Mouse (Mus musculus): ENCODE results near the gene Muc2. TPM values are rescaled to one million over a fixed set of nuclear protein-coding genes. Genes with fewer than 3 reads are reported as not detected.

Gene Muc2
- polyA plus RNA-seq, 1 experiment from 2014 or later: not detected

DNA sequence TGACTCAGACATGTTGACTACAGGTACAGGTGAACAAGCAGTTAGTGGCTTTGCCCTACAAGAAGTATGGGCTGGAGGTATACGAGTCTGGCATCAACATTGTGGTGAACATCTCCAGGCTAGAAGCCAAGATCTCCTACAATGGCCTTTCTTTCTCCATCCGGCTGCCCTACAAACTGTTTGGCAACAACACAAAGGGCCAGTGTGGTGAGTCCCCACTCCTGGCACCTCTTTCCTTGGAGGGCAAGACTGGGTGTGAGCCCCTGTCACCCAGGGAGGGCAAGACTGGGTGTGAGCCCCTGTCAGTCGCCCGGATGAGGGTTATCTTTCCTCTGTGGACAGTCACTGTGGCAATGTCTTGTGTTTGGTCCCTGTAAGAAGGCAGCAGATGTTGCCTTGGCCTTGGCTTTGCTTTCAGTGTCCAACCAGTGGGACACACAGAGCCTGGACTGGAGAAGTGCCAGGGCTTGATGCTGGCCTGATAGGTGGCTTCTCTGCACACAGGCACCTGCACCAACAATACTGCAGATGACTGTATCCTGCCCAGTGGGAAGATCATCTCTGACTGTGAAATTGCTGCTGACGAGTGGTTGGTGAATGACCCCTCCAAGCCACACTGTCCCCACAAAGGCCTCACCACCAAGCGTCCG, 57.4 kb downstream of the Muc2 start:
- DNase-seq (ENCODE audit: low spot score, missing footprints): no peak
- Histone ChIP-seq H3K4me3 (ENCODE audit: low read depth, low read length) (no peak overlapping the region), H3K4me1 (ENCODE audit: control insufficient read depth, insufficient read depth, low read length) (no peaks in the 10 kb centered on the region), H3K9ac (ENCODE audit: low read length) (no peak overlapping the region), H3K4me2 (no peak overlapping the region), H3K9me3 (ENCODE audit: control insufficient read depth, low read length) (no peaks in the 10 kb centered on the region), H3K27me3 (ENCODE audit: control insufficient read depth, insufficient read depth, low read length) (no peaks in the 10 kb centered on the region), H3K36me3 (ENCODE audit: control insufficient read depth, insufficient read depth, low read length) (no peaks in the 10 kb centered on the region), H3K27ac (ENCODE audit: low read depth, low read length) (no peak overlapping the region)
- ATAC-seq (ENCODE audit: low FRiP score): no peak
- WGBS: 87% methylated on average over 7 of the region's 7 CpGs

DNA sequence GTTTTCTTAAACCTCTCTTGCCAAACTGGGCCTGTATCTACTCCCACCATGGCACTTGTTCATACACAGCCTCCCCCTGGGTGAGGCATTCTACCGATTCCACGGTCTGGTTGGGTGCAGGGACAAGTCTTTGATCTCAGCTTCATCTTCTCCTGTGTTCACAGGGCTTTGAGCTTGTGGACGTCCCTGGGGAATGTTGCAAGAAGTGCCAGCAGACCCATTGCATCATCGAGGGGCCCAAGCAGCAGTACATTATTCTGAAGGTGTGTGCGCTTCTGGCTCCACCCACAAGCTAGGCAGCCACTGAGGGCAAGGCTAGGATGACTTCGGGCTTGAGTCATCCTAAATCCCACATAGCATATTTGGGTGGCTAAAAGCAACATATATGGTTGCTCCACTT, 62.4 kb downstream of the Muc2 start:
- no peaks in the 10 kb centered on the region for H3K4me1 ChIP-seq (ENCODE audit: control insufficient read depth, insufficient read depth, low read length)
- H3K4me3 ChIP-seq (ENCODE audit: low read depth, low read length): no peak overlapping the region
- H3K36me3 ChIP-seq (ENCODE audit: control insufficient read depth, insufficient read depth, low read length): no peaks in the 10 kb centered on the region
- H3K27me3 ChIP-seq (ENCODE audit: control insufficient read depth, insufficient read depth, low read length): no peaks in the 10 kb centered on the region
- H3K9me3 ChIP-seq (ENCODE audit: control insufficient read depth, low read length): no peaks in the 10 kb centered on the region
- no peak for DNase-seq (ENCODE audit: low spot score, missing footprints)
- H3K4me2 ChIP-seq: no peak overlapping the region
- no peak overlapping the region for H3K9ac ChIP-seq (ENCODE audit: low read length)
- no peak for ATAC-seq (ENCODE audit: low FRiP score)
- 80% methylated on average over 6 of the region's 6 CpGs for WGBS
- no peak overlapping the region for H3K27ac ChIP-seq (ENCODE audit: low read depth, low read length)

DNA sequence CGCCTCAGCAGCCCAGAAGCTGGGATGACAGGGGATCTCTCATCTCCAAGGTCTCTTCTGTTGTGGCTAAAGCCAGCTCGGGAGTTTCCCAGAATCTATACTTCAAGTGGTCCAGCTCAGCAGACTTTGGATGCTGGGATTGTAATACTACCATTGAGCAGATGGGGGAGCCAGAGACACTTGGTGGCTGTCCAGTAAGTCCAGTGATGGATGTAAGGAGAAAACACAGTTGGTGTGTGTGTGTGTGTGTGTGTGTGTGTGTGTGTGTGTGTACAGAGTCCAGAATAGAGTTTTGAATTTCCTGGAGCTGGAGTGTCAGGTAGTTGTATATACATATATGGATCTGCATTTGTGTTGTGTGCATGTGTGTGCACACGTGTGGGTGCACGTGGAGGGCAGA, 65.7 kb downstream of the Muc2 start:
- DNase-seq (ENCODE audit: low spot score, missing footprints) (peak; percentile 95), ATAC-seq (ENCODE audit: low FRiP score) (0 out of 2 replicates have a peak, but pooled peaks have one; percentile 35)
- WGBS: 51% methylated on average over 4 of the region's 4 CpGs
- no peak overlapping the region for H3K4me2 ChIP-seq
- no peak overlapping the region for H3K9ac ChIP-seq (ENCODE audit: low read length)
- H3K9me3 ChIP-seq (ENCODE audit: control insufficient read depth, low read length): no peaks in the 10 kb centered on the region
- H3K36me3 ChIP-seq (ENCODE audit: control insufficient read depth, insufficient read depth, low read length): no peaks in the 10 kb centered on the region
- no peak overlapping the region for H3K4me3 ChIP-seq (ENCODE audit: low read depth, low read length)
- no peak overlapping the region for H3K27ac ChIP-seq (ENCODE audit: low read depth, low read length)
- H3K27me3 ChIP-seq (ENCODE audit: control insufficient read depth, insufficient read depth, low read length): no peaks in the 10 kb centered on the region
- H3K4me1 ChIP-seq (ENCODE audit: control insufficient read depth, insufficient read depth, low read length): no peaks in the 10 kb centered on the region

DNA sequence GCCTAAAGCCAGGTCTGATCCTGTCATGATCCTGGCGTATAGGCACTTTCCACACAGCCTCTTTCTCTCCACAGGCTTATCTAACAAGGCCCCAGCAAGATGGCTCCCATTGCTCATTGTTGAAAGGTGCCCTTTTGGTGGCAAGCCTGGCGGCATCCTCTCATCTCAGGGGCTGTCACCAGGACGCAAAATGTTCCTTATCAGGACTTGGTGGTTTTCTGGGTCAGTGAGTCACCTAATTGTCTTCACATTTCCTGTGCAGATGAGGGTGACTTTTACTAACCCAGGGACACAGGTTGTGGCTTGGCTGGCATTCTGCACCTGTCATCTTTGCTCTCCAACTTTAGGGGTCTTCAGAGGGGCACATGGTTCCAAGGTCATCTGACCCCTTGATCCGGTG, 68.2 kb downstream of the Muc2 start:
- H3K9me3 ChIP-seq (ENCODE audit: control insufficient read depth, low read length): no peaks in the 10 kb centered on the region
- H3K27me3 ChIP-seq (ENCODE audit: control insufficient read depth, insufficient read depth, low read length): no peaks in the 10 kb centered on the region
- H3K9ac ChIP-seq (ENCODE audit: low read length): no peak overlapping the region
- no peak overlapping the region for H3K27ac ChIP-seq (ENCODE audit: low read depth, low read length)
- ATAC-seq (ENCODE audit: low FRiP score): no peak
- no peak overlapping the region for H3K4me3 ChIP-seq (ENCODE audit: low read depth, low read length)
- 75% methylated on average over 4 of the region's 4 CpGs for WGBS
- no peaks in the 10 kb centered on the region for H3K4me1 ChIP-seq (ENCODE audit: control insufficient read depth, insufficient read depth, low read length)
- no peak for DNase-seq (ENCODE audit: low spot score, missing footprints)
- H3K36me3 ChIP-seq (ENCODE audit: control insufficient read depth, insufficient read depth, low read length): no peaks in the 10 kb centered on the region
- no peak overlapping the region for H3K4me2 ChIP-seq

DNA sequence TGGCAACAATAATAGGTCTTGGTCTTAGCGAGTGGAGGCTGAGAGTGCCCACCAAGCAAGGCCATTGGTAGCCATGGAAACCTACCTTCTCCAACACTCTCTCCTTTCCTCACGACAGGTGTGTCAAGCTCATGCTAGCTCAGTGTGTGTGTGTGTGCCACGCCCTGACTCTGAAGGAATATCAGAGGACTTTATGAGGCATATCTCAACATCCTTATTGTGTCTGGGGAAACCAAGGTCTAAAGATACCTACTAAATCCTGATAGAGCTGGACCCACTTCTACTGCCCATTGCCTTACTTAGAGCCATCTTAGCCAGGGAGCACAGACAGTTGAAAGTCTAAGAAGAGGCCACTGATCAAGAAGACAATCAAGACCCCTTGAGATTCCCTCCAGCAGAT, 80.4 kb downstream of the Muc2 start:
- no peak overlapping the region for H3K9ac ChIP-seq (ENCODE audit: low read length)
- H3K4me3 ChIP-seq (ENCODE audit: low read depth, low read length): no peak overlapping the region
- no peaks in the 10 kb centered on the region for H3K27me3 ChIP-seq (ENCODE audit: control insufficient read depth, insufficient read depth, low read length)
- H3K27ac ChIP-seq (ENCODE audit: low read depth, low read length): no peak overlapping the region
- H3K9me3 ChIP-seq (ENCODE audit: control insufficient read depth, low read length): no peaks in the 10 kb centered on the region
- peaks cover 5% of the 10 kb centered on the region; the same call in 1 of the 2 replicates for H3K4me1 ChIP-seq (ENCODE audit: control insufficient read depth, insufficient read depth, low read length)
- WGBS: 79% methylated on average over 3 of the region's 3 CpGs
- H3K36me3 ChIP-seq (ENCODE audit: control insufficient read depth, insufficient read depth, low read length): no peaks in the 10 kb centered on the region
- no peak for DNase-seq (ENCODE audit: low spot score, missing footprints)
- no peak for ATAC-seq (ENCODE audit: low FRiP score)
- H3K4me2 ChIP-seq: no peak overlapping the region

DNA sequence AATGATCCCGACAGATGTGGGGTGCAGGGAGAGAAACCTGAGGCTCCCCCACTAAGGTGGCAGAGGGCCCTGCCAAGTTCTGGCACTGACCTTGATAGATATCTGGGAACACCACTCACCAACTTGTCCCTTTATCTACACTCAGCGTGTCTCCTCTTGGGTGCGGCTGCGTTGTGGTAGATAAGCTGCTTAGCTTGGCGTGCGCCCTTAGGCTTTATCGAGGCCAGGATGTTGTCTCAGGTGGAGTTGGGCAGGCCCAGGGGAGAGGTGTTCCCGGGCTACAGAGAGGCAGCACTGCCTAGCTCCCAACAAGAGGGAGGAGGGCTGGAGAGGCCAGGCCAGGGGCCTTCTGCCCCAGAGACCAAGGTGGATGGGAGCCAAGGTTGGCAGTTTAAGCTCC, 80.8 kb downstream of the Muc2 start:
- 83% methylated on average over 8 of the region's 8 CpGs for WGBS
- no peak overlapping the region for H3K9ac ChIP-seq (ENCODE audit: low read length)
- H3K4me1 ChIP-seq (ENCODE audit: control insufficient read depth, insufficient read depth, low read length): peaks cover 5% of the 10 kb centered on the region; the same call in 1 of the 2 replicates
- DNase-seq (ENCODE audit: low spot score, missing footprints): no peak
- no peak overlapping the region for H3K4me3 ChIP-seq (ENCODE audit: low read depth, low read length)
- H3K4me2 ChIP-seq: no peak overlapping the region
- no peaks in the 10 kb centered on the region for H3K27me3 ChIP-seq (ENCODE audit: control insufficient read depth, insufficient read depth, low read length)
- no peaks in the 10 kb centered on the region for H3K36me3 ChIP-seq (ENCODE audit: control insufficient read depth, insufficient read depth, low read length)
- no peak for ATAC-seq (ENCODE audit: low FRiP score)
- H3K27ac ChIP-seq (ENCODE audit: low read depth, low read length): no peak overlapping the region
- no peaks in the 10 kb centered on the region for H3K9me3 ChIP-seq (ENCODE audit: control insufficient read depth, low read length)

DNA sequence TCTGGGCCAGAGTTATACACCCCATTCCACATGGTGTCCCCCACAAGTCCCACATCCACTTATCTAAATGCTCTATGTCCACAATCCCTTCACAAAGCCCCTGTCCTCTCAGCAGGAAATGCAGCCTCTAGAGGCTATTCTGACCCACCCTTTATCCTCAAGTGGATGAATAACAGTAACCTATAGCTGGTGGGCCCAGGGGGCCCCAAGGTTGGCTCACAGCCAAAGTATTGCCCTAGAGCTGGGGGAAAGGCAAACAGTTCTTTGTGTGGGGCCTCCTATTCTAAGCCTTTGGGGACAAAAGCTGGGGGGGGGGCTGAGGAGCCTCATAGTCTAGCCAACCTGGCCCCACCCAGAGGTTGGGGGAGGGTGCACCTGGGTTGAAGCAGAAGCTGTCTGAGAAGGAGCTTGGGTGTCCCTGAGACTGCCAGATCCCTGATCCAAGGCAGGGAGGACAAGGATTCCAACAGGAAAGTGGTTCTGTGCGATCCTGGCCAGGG, 82.0 kb downstream of the Muc2 start:
- no peak overlapping the region for H3K4me3 ChIP-seq (ENCODE audit: low read depth, low read length)
- no peak for ATAC-seq (ENCODE audit: low FRiP score)
- H3K9me3 ChIP-seq (ENCODE audit: control insufficient read depth, low read length): no peaks in the 10 kb centered on the region
- no peak overlapping the region for H3K4me2 ChIP-seq
- no peak for DNase-seq (ENCODE audit: low spot score, missing footprints)
- no peaks in the 10 kb centered on the region for H3K27me3 ChIP-seq (ENCODE audit: control insufficient read depth, insufficient read depth, low read length)
- H3K4me1 ChIP-seq (ENCODE audit: control insufficient read depth, insufficient read depth, low read length): peaks cover 5% of the 10 kb centered on the region; the same call in 1 of the 2 replicates
- no peak overlapping the region for H3K9ac ChIP-seq (ENCODE audit: low read length)
- H3K36me3 ChIP-seq (ENCODE audit: control insufficient read depth, insufficient read depth, low read length): no peaks in the 10 kb centered on the region
- WGBS: 83% methylated on average over 1 of the region's 1 CpGs
- no peak overlapping the region for H3K27ac ChIP-seq (ENCODE audit: low read depth, low read length)

DNA sequence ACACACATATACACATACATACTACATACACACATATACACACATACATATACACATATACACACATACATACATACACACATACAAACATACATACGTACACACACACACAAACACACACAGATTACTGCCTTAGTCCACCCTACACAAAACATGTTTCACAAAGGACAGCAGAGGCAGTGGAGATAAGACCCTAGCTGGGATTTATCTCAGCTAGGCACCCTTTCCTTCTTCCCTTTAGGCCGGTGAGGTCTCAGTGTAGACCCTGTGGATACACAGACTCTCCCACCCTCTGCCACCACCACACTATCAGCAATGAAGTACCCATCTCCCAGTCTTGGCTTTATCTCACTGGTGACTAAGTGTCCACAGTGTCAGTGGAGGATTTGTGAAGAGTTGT, 84.7 kb downstream of the Muc2 start:
- WGBS: 88% methylated on average over 2 of the region's 2 CpGs
- Histone ChIP-seq H3K9ac (ENCODE audit: low read length) (no peak overlapping the region), H3K27me3 (ENCODE audit: control insufficient read depth, insufficient read depth, low read length) (no peaks in the 10 kb centered on the region), H3K4me3 (ENCODE audit: low read depth, low read length) (no peak overlapping the region), H3K9me3 (ENCODE audit: control insufficient read depth, low read length) (no peaks in the 10 kb centered on the region), H3K27ac (ENCODE audit: low read depth, low read length) (no peak overlapping the region), H3K4me2 (no peak overlapping the region), H3K4me1 (ENCODE audit: control insufficient read depth, insufficient read depth, low read length) (peaks cover 5% of the 10 kb centered on the region; the same call in 1 of the 2 replicates), H3K36me3 (ENCODE audit: control insufficient read depth, insufficient read depth, low read length) (no peaks in the 10 kb centered on the region)
- ATAC-seq (ENCODE audit: low FRiP score): no peak
- no peak for DNase-seq (ENCODE audit: low spot score, missing footprints)

DNA sequence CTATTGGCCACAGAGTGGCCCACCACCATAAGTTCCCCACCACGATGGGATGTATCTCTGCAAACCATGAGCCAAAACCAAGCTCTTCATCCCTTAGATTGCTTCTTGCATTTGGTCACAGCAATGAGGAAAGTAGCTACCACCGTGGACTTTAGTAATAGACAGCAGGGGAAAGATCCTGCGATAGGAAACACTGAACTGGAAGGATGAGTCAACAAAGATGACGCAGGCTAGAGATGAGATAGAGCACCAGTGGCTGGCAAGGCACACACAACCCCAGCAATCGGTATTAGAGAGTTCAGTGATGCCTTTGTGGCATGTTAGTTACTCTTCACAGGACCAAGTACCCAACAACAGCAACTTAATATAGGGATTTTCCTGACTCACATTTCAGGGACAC, 86.1 kb downstream of the Muc2 start:
- Histone ChIP-seq H3K27me3 (ENCODE audit: control insufficient read depth, insufficient read depth, low read length) (no peaks in the 10 kb centered on the region), H3K4me1 (ENCODE audit: control insufficient read depth, insufficient read depth, low read length) (peaks cover 5% of the 10 kb centered on the region; the same call in 1 of the 2 replicates), H3K4me2 (no peak overlapping the region), H3K36me3 (ENCODE audit: control insufficient read depth, insufficient read depth, low read length) (no peaks in the 10 kb centered on the region), H3K27ac (ENCODE audit: low read depth, low read length) (no peak overlapping the region), H3K9ac (ENCODE audit: low read length) (no peak overlapping the region), H3K4me3 (ENCODE audit: low read depth, low read length) (no peak overlapping the region), H3K9me3 (ENCODE audit: control insufficient read depth, low read length) (no peaks in the 10 kb centered on the region)
- ATAC-seq (ENCODE audit: low FRiP score) (no peak), DNase-seq (ENCODE audit: low spot score, missing footprints) (no peak)
- WGBS: 91% methylated on average over 5 of the region's 5 CpGs
